Mouse (Mus musculus) bone marrow, adult 2 months (tissue): ENCODE results near the gene Pus7.

Experiments
- CTCF ChIP-seq: fragments of 200-500 bp; IDR thresholded peaks from 2 replicates; pipeline ENCODE4 v1.5.1; 2011; ENCODE audit warnings: low read length, control low read depth; ENCODE audit not compliant: control insufficient read depth, insufficient read depth
- POLR2A ChIP-seq: fragments of 200-500 bp; IDR thresholded peaks from 2 replicates; pipeline ENCODE4 v1.6.1; 2011; ENCODE audit warnings: low read depth, mild to moderate bottlenecking, control low read depth, low read length, borderline replicate concordance; ENCODE audit not compliant: control insufficient read depth

GRCm38 (mm10) chr5:23764557-23764956 lies 19.0 kb downstream of the Pus7 start:
- TF ChIP-seq POLR2A (no peak), CTCF (no peak)
